In genomic region chr11:6437667-6438066, GRCm38 (mm10) we compare ENCODE assay signal across 22 mouse cellular contexts. TPM values are rescaled to one million over a fixed set of nuclear protein-coding genes. Genes with fewer than 3 reads are reported as not detected.
DNase-seq lines count a peak whose midpoint lies in the region; ATAC-seq lines count a peak whose summit lies in the region.
"Had no signal": no experiment of that assay in that cellular context is flagged by ENCODE, and none has a peak within 500 bp of the region (broad histone marks: within the 10 kb centered on the region; RNA-seq: fewer than 3 reads in every experiment).

No protein-coding gene starts in this region.

- H3K9ac ChIP-seq in liver, embryonic 15.5 days, result no peak overlapping the region
- no peak overlapping the region for H3K9ac ChIP-seq in liver, embryonic 12.5 days
- H3K9ac ChIP-seq in midbrain, embryonic 11.5 days (ENCODE audit: low read length), result no peak overlapping the region

- no peaks in the 10 kb centered on the region for H3K27me3 ChIP-seq in heart, embryonic 10.5 days (ENCODE audit: insufficient read depth, poor library complexity, severe bottlenecking)
- H3K27me3 ChIP-seq in liver, embryonic 15.5 days, result no peaks in the 10 kb centered on the region
- H3K27me3 ChIP-seq in liver, embryonic 12.5 days (replicated peaks), result no peaks in the 10 kb centered on the region
- no peaks in the 10 kb centered on the region for H3K27me3 ChIP-seq in midbrain, embryonic 11.5 days (ENCODE audit: control insufficient read depth, insufficient read depth, low read length)
- H3K27me3 ChIP-seq in midbrain, embryonic 10.5 days (ENCODE audit: low read depth, poor library complexity, severe bottlenecking), result no peaks in the 10 kb centered on the region
- H3K27me3 ChIP-seq: CH12.LX, Patski had no signal

- DNase-seq in heart, adult 11 months, result peak; percentile 70
- DNase-seq in heart, adult 9 months (ENCODE audit: low spot score in 2 of 2), result no peak
- DNase-seq in heart, embryonic 10.5 days (ENCODE audit: low spot score), result peak; percentile 62
- DNase-seq in heart, postnatal 36 days, result no peak
- DNase-seq in midbrain, embryonic 11.5 days (ENCODE audit: low spot score, missing footprints), result peak; percentile 81
- DNase-seq in midbrain, embryonic 10.5 days (ENCODE audit: low spot score), result no peak
- DNase-seq: adrenal gland, adult 2 months; adrenal gland, adult 8-10 months; adrenal gland, postnatal 10 days; adrenal gland, postnatal 14 days; adrenal gland, postnatal 25 days; adrenal gland, postnatal 36 days; B cell, adult 2 months; cerebellum, adult 11 months; cerebellum, adult 11-12 months had no signal

- peaks cover 64% of the 10 kb centered on the region for H3K36me3 ChIP-seq in heart, embryonic 10.5 days
- H3K36me3 ChIP-seq in liver, embryonic 15.5 days (replicated peaks), result peaks cover 84% of the 10 kb centered on the region
- H3K36me3 ChIP-seq in liver, embryonic 12.5 days, result peaks cover 83% of the 10 kb centered on the region
- peaks cover 24% of the 10 kb centered on the region for H3K36me3 ChIP-seq in midbrain, embryonic 11.5 days (ENCODE audit: control insufficient read depth, insufficient read depth, low read length)
- H3K36me3 ChIP-seq in midbrain, embryonic 10.5 days, result peaks cover 94% of the 10 kb centered on the region

- 0 out of 2 replicates have a peak, but pooled peaks have one; percentile 31 for ATAC-seq in liver, embryonic 15.5 days (ENCODE audit: insufficient read depth)
- ATAC-seq in liver, embryonic 12.5 days, result no peak
- no peak for ATAC-seq in midbrain, embryonic 11.5 days (ENCODE audit: low FRiP score)
- ATAC-seq: activated CD4-positive, CD25-positive, alpha-beta regulatory T cell, adult 4 months; CD4-positive, CD25-positive, alpha-beta regulatory T cell, adult 4 months; Patski had no signal

- H3K4me1 ChIP-seq in heart, embryonic 10.5 days, result no peaks in the 10 kb centered on the region
- peaks cover 8% of the 10 kb centered on the region for H3K4me1 ChIP-seq in liver, embryonic 15.5 days (replicated peaks)
- peaks cover 12% of the 10 kb centered on the region; the same call in 1 of the 2 replicates for H3K4me1 ChIP-seq in liver, embryonic 12.5 days
- peaks cover 3% of the 10 kb centered on the region; the same call in 1 of the 2 replicates for H3K4me1 ChIP-seq in midbrain, embryonic 11.5 days (ENCODE audit: control insufficient read depth, insufficient read depth, low read length)
- peaks cover 2% of the 10 kb centered on the region; the same call in 1 of the 2 replicates for H3K4me1 ChIP-seq in midbrain, embryonic 10.5 days

- H3K27ac ChIP-seq in heart, embryonic 10.5 days, result no peak overlapping the region
- no peak overlapping the region for H3K27ac ChIP-seq in liver, embryonic 15.5 days (replicated peaks)
- no peak overlapping the region for H3K27ac ChIP-seq in liver, embryonic 12.5 days
- H3K27ac ChIP-seq in midbrain, embryonic 11.5 days (ENCODE audit: low read depth, low read length), result no peak overlapping the region
- H3K27ac ChIP-seq in midbrain, embryonic 10.5 days (replicated peaks), result no peak overlapping the region

- intact Hi-C loops in heart, postnatal 36 days (cut with DNase I), result no loop called here

- H3K4me2 ChIP-seq in liver, embryonic 15.5 days, result no peak overlapping the region
- no peak overlapping the region for H3K4me2 ChIP-seq in liver, embryonic 12.5 days
- no peak overlapping the region for H3K4me2 ChIP-seq in midbrain, embryonic 11.5 days

- no peak overlapping the region for H3K4me3 ChIP-seq in heart, embryonic 10.5 days
- H3K4me3 ChIP-seq in liver, embryonic 15.5 days (replicated peaks), result no peak overlapping the region
- no peak overlapping the region for H3K4me3 ChIP-seq in liver, embryonic 12.5 days
- H3K4me3 ChIP-seq in midbrain, embryonic 11.5 days (ENCODE audit: low read depth, low read length), result no peak overlapping the region
- H3K4me3 ChIP-seq in midbrain, embryonic 10.5 days, result no peak overlapping the region

- H3K9me3 ChIP-seq in heart, embryonic 10.5 days, result no peaks in the 10 kb centered on the region
- H3K9me3 ChIP-seq in liver, embryonic 15.5 days (replicated peaks), result no peaks in the 10 kb centered on the region
- no peaks in the 10 kb centered on the region for H3K9me3 ChIP-seq in liver, embryonic 12.5 days (replicated peaks)
- H3K9me3 ChIP-seq in midbrain, embryonic 11.5 days (ENCODE audit: control insufficient read depth, low read length), result no peaks in the 10 kb centered on the region
- no peaks in the 10 kb centered on the region for H3K9me3 ChIP-seq in midbrain, embryonic 10.5 days (replicated peaks)
- H3K9me3 ChIP-seq: G1E had no signal

- 89% methylated on average over 2 of the region's 2 CpGs for WGBS in heart, embryonic 10.5 days
- WGBS in liver, embryonic 15.5 days (ENCODE audit: insufficient replicate concordance), result 92% methylated on average over 2 of the region's 2 CpGs
- 90% methylated on average over 2 of the region's 2 CpGs for WGBS in liver, embryonic 12.5 days (ENCODE audit: insufficient replicate concordance)
- WGBS in midbrain, embryonic 11.5 days, result 96% methylated on average over 2 of the region's 2 CpGs
- 89% methylated on average over 2 of the region's 2 CpGs for WGBS in midbrain, embryonic 10.5 days

RNA-seq across cellular contexts. Expression of gene H2afv, which starts 6.6 kb away (rescaled TPM):
- 303 and 415 TPM in 2 replicates for polyA plus RNA-seq in heart, embryonic 10.5 days (2016; fragmentation: Nextera tagmentation; extraction: Ambion mirVana)
- total RNA-seq in heart, postnatal 36 days (2021), result 10 to 100 TPM; 70.4 to 83.8 TPM
- 109 and 118 TPM in 2 replicates for polyA plus RNA-seq in liver, embryonic 15.5 days (2015; fragmentation: Nextera tagmentation; extraction: Ambion mirVana)
- 121 and 125 TPM in 2 replicates for polyA plus RNA-seq in liver, embryonic 12.5 days (2016; fragmentation: Nextera tagmentation; extraction: Ambion mirVana)
- polyA plus RNA-seq in midbrain, embryonic 11.5 days (2014; fragmentation: Nextera tagmentation; extraction: Ambion mirVana), result 966 and 1,015 TPM in 2 replicates
- polyA plus RNA-seq in midbrain, embryonic 10.5 days (2016; fragmentation: Nextera tagmentation; extraction: Ambion mirVana), result 961 and 1,033 TPM in 2 replicates

RNA-seq across cellular contexts. Expression of gene Ppia, which starts 22.4 kb away (rescaled TPM):
- 4,882 and 5,148 TPM in 2 replicates for polyA plus RNA-seq in heart, embryonic 10.5 days (2016; fragmentation: Nextera tagmentation; extraction: Ambion mirVana)
- 100 to 1,000 TPM; 331 to 351 TPM for total RNA-seq in heart, postnatal 36 days (2021)
- polyA plus RNA-seq in liver, embryonic 15.5 days (2015; fragmentation: Nextera tagmentation; extraction: Ambion mirVana), result 2,223 and 2,518 TPM in 2 replicates
- 3,798 and 3,900 TPM in 2 replicates for polyA plus RNA-seq in liver, embryonic 12.5 days (2016; fragmentation: Nextera tagmentation; extraction: Ambion mirVana)
- 5,393 and 5,428 TPM in 2 replicates for polyA plus RNA-seq in midbrain, embryonic 11.5 days (2014; fragmentation: Nextera tagmentation; extraction: Ambion mirVana)
- polyA plus RNA-seq in midbrain, embryonic 10.5 days (2016; fragmentation: Nextera tagmentation; extraction: Ambion mirVana), result 5,494 and 6,336 TPM in 2 replicates

RNA-seq across cellular contexts. Expression of gene Purb, which starts 38.0 kb away (rescaled TPM):
- 21.0 and 24.4 TPM in 2 replicates for polyA plus RNA-seq in heart, embryonic 10.5 days (2016; fragmentation: Nextera tagmentation; extraction: Ambion mirVana)
- 10 to 100 TPM; 32.7 to 35.6 TPM for total RNA-seq in heart, postnatal 36 days (2021)
- 7.6 TPM in 2 replicates for polyA plus RNA-seq in liver, embryonic 15.5 days (2015; fragmentation: Nextera tagmentation; extraction: Ambion mirVana)
- 11.2 and 11.6 TPM in 2 replicates for polyA plus RNA-seq in liver, embryonic 12.5 days (2016; fragmentation: Nextera tagmentation; extraction: Ambion mirVana)
- 12.8 and 13.7 TPM in 2 replicates for polyA plus RNA-seq in midbrain, embryonic 11.5 days (2014; fragmentation: Nextera tagmentation; extraction: Ambion mirVana)
- 15.1 and 15.5 TPM in 2 replicates for polyA plus RNA-seq in midbrain, embryonic 10.5 days (2016; fragmentation: Nextera tagmentation; extraction: Ambion mirVana)

RNA-seq across cellular contexts. Expression of gene Zmiz2, which starts 48.8 kb away (rescaled TPM):
- polyA plus RNA-seq in heart, embryonic 10.5 days (2016; fragmentation: Nextera tagmentation; extraction: Ambion mirVana), result 8.1 and 10.2 TPM in 2 replicates
- total RNA-seq in heart, postnatal 36 days (2021), result 10 to 100 TPM; 35.0 to 39.5 TPM
- polyA plus RNA-seq in liver, embryonic 15.5 days (2015; fragmentation: Nextera tagmentation; extraction: Ambion mirVana), result 3.5 and 4.3 TPM in 2 replicates
- 5.6 and 6.7 TPM in 2 replicates for polyA plus RNA-seq in liver, embryonic 12.5 days (2016; fragmentation: Nextera tagmentation; extraction: Ambion mirVana)
- polyA plus RNA-seq in midbrain, embryonic 11.5 days (2014; fragmentation: Nextera tagmentation; extraction: Ambion mirVana), result 13.3 and 16.4 TPM in 2 replicates
- polyA plus RNA-seq in midbrain, embryonic 10.5 days (2016; fragmentation: Nextera tagmentation; extraction: Ambion mirVana), result 13.8 and 18.6 TPM in 2 replicates

Comparison
In these comparisons a context has a peak if more than half of its experiments do, and no peak if none do; other contexts are left out.
1. DNase-seq: peak in heart, adult 11 months (single experiment), heart, embryonic 10.5 days (single experiment) and midbrain, embryonic 11.5 days (single experiment); none in heart, adult 9 months (0 of 2), heart, postnatal 36 days (0 of 2) and midbrain, embryonic 10.5 days (single experiment).